Mouse (Mus musculus): Measurements from ENCODE around the gene Gm49425.
A peak's percentile ranks its signal among the peaks of the same experiment; 100 is the strongest.
"Not testable (repeated sequence)": the region's sequence is repeated elsewhere in the genome, so short reads cannot be mapped to it uniquely, and the experiment has no call there.

Gene Gm49425

DNA sequence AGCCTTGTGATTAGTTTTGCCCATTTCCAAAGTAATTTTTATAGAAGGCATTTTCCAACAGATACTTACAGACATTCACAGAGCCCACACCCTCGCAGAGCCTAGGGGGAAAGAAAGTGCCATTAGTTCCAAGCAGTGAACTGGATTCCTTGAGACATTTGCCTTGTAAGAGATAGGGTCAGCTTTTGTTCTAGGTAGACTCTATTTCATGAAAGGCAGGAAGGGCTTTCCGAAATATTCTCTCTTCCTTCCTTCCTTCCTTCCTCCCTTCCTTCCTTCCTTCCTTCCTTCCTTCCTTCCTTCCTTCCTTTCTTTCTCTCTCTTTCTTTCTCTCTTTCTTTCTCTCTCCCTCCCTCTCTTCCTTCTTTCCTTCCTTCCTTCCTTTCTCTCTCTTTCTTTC is at the start of gene Gm49425:
Gene Gm49425, minus strand, starts transcription at position 101 of the 400 bp plus-strand sequence.
- not testable (repeated sequence) for DNase-seq (ENCODE audit: extremely low spot score)

DNA sequence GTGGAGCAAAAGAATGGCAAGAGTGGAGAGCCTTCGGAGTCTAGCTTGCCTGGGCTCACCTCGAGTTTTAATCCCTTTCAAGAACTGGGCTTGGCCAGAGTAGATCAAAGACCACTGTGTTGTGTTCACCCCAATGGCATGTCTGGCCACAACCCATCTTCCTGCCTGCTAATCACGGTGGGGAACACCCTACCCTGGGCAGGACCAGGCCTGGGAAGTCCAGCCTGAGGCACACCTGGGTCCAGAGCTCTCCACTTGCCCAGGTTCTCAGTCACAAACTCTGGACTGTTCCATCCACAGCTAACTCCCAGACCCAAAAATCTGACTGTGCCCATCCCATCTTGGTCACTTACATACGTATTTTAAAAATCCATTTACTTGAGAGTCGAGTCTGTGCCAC is 45.8 kb upstream of the Gm49425 start, which contains the start of gene Krt90:
Gene Krt90, minus strand, starts transcription at position 101 of the 400 bp plus-strand sequence.
- no peak for DNase-seq (ENCODE audit: extremely low spot score)

DNA sequence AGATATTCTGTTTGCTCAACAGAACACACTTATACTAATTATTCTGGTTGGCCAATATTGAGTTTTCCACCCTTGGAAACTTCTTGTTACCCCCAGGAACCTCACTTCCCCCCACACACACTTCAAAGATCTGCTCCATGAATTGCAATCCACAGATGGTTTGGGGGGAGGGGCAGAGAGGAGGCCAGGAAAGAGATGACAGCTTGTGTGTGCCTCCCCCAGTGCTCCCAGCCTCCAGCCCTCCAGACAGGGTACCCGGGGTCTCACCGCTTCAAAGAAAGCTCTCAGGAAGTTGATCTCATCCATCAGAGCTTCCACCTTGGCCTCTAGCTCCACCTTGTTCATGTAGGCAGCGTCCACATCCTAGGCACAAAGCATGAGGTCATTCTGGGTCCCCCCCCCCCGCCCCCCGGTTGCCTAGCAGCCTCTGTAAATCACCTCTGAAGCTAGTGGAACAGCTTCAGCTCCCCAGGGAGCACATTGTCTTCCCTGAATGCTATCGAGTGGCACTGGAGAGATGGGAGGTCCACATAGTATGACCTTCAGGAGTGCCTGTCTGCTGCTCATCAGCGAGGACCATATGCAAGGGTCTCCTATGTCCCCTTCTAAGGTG is 41.1 kb upstream of the Gm49425 start:
- peak; percentile 73 for DNase-seq (ENCODE audit: extremely low spot score)

DNA sequence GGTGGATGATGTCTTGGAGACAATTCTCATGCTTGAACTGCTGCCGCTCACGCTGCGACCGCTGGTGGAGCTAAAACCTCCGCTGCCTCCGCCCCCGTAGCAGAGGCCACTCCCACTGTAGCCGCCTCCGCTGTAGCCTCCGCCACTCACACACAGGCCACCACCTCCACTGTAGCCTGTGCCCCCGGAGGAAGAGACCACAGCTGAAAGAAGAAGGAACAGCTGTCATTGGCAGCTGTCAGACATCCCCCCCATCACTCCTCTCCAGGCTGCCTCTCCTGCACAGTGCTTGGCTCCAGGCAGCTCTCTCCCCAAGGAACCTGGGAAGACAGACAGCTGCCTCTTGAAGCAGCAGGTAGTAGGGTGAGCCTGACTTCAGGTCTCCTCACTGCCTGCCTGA is 36.1 kb upstream of the Gm49425 start:
- DNase-seq (ENCODE audit: extremely low spot score) = peak; percentile 49

DNA sequence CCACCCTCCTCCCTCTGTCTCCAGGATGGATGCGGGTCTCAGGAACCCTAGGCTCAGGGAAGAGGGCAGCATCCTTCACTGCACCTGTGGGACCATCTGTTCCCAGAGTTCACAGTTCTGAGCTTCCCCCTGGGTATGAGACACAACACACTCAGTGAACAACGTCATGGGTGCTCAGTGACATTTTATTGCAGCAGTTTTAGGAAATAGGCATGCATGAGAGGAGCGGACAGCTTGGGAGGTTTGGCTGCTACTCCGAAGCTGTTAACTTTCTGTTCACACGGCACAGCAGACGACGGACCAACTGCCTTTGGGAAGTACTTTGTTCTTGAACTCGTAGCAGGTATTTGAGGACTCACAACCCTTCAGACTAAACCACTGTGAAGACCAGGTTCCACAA is 35.1 kb upstream of the Gm49425 start:
- DNase-seq (ENCODE audit: extremely low spot score) = no peak

DNA sequence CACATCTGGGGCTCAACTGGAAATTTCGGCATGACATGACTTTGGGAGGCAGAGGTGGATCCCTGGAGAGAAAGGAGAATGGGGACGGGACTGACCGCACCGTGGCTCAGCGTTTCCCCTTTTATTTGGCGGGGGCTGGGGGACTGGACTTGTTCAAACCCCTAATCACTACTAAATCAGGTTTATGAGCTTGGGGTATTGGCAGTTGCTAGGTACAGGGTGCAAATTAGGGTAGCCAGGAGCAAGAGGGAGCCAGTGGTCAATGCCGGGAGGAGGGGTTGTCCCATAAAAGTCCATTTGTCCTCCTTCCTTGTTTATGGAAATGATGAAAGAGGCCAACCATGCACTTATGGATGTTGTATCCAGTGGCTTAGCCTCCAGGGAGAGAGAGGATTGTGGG is 33.5 kb upstream of the Gm49425 start, which contains the start of gene Krt82:
Gene Krt82, minus strand, starts transcription at position 101 of the 400 bp plus-strand sequence.
- no peak for DNase-seq (ENCODE audit: extremely low spot score)

DNA sequence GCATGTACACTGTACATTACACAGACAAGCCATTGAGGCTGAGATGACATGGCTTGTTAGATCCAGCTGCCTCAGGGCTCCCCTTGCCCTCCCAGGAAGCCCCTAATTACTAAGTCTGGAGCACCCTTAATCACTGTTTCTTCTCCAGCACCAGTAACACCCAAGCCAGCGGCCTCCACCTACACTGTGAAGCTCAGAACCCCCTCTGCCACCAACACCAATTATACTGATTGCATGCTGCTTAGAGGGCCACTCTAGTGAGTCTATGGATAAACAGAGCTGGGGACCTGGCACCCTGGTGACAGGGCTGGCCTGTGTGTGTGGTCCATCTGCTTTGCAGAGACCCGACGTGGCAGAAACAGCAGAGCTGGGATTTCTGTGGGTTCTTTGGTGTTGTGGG is 27.4 kb upstream of the Gm49425 start:
- no peak for DNase-seq (ENCODE audit: extremely low spot score)

DNA sequence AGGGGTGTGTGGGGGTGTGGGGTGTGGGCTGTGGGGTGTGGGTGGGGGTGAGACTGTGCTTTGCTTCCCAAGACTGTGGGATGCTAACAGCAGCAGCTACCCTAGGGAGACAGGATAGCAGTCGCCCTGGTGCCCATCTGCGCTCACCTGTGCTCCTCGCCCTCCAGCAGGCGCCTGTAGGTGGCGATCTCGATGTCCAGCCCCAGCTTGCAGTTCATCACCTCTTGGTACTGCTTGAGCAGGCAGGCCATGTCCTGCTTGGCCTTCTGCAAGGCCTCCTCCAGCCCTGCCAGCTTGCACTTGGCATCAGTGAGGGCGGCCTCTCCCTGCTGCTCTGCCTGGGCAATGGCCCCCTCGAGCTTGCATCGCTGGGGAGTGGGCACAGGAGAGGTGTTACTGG is 25.5 kb upstream of the Gm49425 start:
- no peak for DNase-seq (ENCODE audit: extremely low spot score)

DNA sequence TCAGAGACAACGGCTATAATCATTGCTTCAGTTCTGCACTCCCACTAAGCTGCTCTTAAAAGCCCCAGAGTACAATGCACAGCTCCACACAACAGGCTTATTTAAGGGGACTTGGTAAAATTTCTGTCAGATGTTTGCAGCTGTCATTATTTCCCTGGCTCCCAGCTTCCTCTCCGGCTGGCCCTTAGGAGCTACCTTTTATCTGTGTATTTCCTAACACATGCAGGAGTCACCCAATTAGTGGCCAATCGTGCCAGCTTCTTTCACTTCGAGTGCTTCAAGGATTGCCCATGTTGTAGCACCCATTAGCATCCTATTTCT is 21.5 kb upstream of the Gm49425 start:
- DNase-seq (ENCODE audit: extremely low spot score) = no peak

DNA sequence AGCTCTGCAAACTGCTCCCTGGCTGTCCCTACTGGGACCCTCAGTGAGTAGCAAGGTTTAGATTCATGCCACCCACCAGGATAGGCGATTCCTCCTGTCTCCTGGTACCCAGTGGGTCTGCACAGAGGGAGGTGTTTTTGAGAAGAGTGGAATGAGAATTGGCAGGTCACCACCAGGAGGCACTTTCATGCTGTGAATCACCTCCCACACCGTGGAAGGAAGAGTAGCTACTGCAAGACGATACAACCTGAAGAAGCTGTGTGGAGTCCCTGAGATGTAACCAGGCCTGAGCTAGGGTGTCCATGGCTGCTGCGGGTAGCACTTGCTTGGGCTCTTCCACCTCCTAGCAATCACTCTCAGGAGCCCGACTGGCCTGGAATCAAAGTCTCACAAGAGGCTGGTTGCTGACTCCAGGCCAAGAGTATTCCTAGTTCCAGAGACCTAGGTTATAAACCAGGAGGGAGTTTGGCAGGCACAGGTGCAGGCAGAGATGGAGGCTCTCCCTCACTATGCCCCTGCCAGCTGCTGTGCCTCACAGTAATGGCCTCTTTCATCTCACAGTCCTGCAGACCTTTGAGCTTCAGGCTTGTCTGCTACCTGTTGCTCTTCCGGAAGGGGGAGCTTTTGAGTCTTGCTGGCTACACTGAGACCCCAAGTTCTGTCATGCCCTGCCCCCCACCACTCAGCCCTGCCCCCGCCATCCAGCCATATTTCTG is 21.0 kb upstream of the Gm49425 start:
- DNase-seq (ENCODE audit: extremely low spot score) = no peak

DNA sequence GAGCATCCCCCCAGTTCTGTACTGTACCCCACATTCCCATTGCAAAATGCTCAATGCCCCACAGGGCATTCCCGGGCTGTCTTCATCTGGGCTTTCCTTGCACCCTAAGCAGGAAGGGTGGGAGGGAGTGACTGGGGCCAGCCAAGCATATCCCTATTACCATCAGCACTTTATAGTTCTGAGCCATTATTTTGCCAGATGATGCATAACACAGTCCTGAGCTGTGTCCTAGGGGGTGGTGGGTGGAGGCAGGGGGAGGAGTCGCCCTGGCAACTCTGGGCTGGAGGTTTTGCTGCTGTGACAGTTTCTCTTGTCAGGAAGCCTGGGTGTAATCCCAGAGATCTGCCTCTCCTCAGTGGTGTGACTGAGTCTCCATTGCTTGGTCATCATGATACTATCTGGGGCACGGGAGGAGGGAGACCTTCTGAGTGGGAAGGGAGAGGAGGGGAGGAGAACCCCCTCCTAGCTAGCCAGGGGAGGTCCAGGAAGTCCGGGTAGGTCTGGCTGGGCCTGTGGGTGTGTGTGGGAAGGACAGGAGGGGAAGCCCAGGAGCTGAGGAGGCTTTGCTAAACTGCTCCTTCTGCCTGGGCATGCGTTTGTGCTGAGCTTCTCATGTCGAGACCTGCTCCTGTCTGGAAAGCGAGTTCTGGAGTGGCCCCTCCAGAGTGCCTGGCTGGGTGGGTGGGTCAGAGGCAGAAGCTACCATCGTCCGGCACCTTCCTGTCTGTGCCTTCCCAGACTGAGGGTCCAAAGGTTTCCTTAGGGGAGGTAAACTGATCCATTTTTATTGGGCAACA is 19.2 kb upstream of the Gm49425 start:
- no peak for DNase-seq (ENCODE audit: extremely low spot score)

DNA sequence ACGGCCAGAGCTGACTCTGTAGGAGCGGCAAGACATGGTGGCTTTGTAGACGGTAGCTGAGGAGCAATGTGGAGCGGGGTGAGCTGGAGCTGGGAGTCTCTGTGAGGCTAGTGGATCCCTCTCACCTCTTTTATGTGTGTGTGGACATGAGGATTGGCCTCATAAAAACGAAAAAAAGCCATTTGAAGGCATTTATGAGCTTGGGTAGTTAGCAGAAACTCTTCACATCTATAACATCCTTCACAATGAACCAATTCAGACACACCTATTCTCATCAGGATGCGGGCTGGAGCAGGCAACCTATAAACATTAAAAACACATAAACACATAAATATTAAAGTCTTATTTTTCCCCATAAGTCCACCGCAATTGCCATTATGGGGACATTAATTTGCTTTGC is 15.7 kb upstream of the Gm49425 start, which contains the start of gene Krt84:
Gene Krt84, minus strand, starts transcription at position 101 of the 400 bp plus-strand sequence.
- DNase-seq (ENCODE audit: extremely low spot score) = no peak

DNA sequence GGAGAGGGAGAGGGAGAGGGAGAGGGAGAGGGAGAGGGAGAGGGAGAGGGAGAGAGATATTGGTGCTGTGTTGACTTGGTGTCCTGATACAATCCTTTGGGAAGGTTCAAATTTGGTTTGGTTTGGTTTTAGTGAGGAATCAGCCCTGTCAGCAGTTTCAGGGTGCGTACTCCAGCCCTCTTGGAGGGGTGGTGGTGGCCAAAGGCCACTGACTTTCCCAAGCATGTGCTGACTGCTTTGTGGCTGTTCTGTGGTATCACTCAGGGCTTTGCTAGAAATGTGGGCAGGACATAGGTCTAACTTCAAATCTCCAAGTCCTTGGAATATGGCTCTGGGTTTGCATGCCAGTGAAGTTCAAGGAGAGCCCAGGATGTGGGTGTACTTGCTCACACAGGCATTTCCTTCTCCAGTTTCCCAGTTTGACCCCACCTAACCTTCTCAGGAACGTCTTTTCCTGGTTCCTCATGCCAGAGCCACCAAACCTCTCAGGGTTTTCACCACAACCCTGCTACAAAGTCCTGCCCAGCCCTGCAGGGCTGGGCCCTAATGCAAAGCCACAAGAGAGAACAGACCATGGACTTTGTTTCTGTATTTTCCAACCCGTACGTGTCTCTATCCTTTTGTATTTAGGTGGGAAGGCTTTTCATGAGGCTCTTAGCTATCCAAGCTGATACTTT is 5.6 kb upstream of the Gm49425 start:
- DNase-seq (ENCODE audit: extremely low spot score) = no peak

DNA sequence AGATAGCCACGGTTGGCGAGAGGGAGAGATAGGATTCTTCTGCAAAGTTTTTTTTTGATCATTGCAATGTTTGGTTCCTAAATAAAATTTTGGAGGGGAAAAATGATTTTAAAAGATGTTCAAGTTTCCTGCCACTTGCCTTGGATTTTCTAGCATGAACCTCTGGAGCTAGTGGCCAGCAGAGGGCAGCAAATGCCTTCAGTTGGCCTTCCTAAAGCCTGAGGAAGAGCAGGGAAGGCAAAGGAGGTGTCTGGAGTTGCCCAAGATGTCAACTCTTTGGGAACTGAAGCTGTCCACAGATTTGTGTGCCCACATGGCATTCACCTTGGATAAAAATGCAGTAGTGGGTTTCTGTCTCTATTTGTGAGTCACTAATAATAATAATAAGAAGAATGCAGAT is 2.7 kb upstream of the Gm49425 start:
- DNase-seq (ENCODE audit: extremely low spot score) = peak; percentile 59

DNA sequence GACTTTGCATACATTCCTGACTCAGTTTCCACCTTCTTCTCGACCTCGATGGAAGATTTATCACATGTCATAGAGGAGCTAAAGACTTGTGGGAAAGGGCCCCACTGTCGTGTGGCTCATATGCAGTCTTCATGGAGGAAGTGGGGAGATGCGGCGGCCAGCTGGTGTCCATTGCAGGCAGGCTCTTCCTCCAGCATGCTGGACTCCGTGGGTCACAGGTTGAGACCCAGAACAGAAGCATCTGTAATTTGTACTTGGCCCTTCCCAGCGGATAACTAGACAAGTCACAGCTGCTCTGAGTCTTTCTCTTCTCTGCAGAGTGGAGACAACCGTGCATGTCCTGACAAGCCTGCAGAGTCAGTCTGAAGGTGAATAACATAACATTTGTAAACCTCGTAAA is 8.8 kb downstream of the Gm49425 start:
- DNase-seq (ENCODE audit: extremely low spot score) = no peak

DNA sequence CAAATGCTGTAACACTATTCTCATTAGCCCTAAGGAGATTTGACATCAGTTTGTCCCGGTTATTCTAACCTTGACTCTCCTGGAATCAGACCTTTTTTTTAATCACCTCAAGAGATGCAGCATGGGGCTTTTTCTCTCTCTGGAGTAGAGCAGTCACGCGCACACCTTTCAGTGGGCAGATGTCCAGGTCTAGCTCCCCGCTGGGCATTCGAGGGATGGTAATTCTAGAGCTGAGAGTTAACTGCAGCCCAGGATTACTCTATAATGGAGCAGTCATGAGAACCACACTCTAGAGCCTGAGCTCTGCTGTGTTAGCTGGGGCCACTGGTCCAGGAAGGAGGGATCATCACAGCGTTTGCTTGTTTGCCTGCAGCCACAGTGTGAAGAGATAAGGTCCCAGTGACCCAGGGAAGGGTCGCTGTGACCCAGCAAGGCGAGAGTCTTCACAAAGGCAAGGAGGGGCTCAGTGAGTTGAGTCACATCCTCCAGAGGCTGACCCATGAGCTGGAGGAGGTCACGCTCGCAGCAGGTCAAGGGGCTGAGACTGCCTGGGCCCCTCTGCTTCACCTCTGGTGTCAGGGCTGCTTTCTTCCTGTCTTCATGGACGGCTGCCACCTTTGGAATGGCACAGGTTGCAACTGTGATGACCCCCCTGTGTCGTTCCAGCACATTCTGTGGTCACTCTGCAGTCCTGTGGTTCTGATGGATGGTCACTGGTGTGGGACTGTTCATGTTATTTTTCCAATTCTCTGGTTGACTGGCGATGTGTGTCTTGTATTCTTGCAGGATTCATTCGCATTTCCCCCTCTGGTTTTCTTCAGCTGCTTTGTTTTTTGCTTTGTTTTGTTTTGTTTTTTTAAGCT is 9.9 kb downstream of the Gm49425 start:
- peak; percentile 14 for DNase-seq (ENCODE audit: extremely low spot score)

DNA sequence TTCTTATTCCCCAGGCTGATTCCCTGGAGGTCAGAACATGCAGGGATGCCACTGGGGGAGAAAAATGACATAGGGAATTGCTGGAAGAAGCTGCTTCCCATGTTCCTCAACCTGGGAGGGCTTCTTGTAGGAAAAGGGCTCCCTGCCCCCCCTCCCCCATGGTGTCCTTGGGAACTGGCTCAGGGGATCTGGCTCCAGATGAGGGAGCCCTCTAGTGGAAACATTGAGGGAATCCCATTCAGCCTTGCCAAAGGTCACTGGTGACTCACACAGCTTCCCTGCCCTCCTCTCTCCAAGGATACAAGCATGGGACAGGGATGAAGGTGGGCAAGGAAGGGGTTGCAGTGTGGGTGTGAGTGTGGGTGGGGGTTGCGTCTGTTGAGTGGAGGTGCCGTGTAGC is 19.9 kb downstream of the Gm49425 start:
- peak; percentile 31 for DNase-seq (ENCODE audit: extremely low spot score)

DNA sequence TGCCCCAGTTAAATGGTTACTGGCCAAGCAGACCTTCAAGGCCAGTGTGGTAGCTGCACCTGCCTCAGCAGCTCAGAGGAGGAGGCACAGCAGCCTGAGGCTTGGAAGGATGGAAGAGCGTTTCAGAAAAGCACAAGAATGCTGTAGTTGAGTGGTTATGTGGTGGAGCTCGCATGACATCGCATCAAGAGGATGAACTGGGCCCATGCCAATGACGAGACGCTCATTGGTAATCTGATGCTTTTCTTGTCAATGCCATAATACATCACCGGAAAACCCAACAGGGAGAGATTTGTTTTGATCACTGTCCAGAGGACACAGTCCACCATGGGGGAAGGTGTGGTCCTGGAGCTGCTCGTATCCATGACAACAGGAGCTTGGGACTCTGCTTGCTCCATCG is 21.8 kb downstream of the Gm49425 start:
- no peak for DNase-seq (ENCODE audit: extremely low spot score)

DNA sequence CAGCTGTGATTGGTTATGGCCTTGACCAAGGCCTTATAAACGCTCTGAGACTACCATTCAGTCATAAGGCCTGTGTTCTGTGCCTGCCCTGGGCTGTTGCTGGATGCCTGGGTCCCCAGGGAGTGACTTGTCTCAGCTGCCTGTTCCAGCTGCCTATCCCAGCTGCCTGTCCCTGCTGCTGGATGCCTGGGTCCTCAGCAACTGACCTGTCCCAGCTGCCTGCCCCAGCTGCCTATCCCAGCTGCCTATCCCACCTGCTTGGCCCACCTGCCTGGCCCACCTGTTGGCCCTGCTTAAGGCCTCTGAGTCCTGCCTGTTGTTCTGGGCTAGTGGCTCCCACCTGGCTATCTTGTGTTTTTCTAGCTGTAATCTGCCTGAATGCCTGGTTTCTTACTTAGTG is 22.9 kb downstream of the Gm49425 start:
- no peak for DNase-seq (ENCODE audit: extremely low spot score)

DNA sequence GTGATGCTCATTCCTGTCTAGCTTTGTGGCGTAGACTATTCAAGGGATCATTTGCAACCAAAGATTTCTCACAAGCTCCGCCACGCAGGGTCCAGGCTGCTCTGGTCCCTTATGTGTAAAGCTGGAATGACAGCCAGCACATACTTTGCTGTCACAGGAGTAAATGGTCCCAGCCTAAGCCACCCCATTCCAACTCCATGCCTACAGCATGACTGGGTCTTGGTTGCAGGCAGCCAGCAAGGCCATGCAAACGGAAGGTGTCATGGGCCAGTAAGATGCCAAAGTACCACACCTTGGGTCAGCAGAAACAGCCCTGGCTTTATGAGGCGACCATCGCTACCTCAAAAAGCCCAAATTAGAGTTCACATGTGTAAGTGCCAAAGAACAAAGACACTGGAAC is 23.3 kb downstream of the Gm49425 start:
- no peak for DNase-seq (ENCODE audit: extremely low spot score)

DNA sequence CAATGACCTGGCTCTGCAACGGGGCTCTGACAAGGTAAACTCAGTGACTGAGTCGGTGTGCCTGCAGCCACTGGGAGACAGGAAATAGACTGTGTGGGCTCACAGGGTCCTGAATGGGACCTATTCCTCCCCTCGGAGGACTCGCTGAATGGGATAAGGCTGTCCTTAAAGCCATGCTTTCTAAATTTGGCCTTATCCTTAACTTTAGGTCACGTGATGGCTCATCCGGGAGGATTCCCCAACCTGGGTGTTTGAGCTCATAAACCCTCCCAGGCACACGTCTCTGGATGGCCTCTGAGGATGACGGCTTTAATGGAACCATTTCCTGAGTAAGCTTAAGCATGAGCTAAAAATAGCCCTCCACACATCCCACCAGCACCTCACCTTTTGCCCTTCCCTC is 24.3 kb downstream of the Gm49425 start:
- DNase-seq (ENCODE audit: extremely low spot score) = no peak

Data from embryo, embryonic 9.5 days (tissue).